Mouse (Mus musculus) embryonic facial prominence, embryonic 11.5 days (tissue): ENCODE measurements around the gene Tap2. TPM values are rescaled to one million over a fixed set of nuclear protein-coding genes. Genes with fewer than 3 reads are reported as not detected.

Experiments
- ATAC-seq: fragments of 200-750 bp; cut with Nextera tagmentation; replicated peaks from 2 replicates; pipeline ENCODE4 v1.8.0; 2017; ENCODE audit warnings: low read depth; ENCODE audit not compliant: insufficient number of reproducible peaks, low FRiP score, low TSS enrichment
- DNase-seq: peaks from one replicate; pipeline ENCODE4 v3.0.0-alpha.2; 2015; ENCODE audit warnings: low spot score
- H3K27ac ChIP-seq: fragments of 300-500 bp; sonication (generic); replicated peaks from 2 replicates; pipeline ENCODE4 v1.5.1; 2014; ENCODE audit warnings: mild to moderate bottlenecking, low read depth, low read length, control low read depth
- H3K27me3 ChIP-seq: fragments of 300-500 bp; sonication (generic); 2 replicates; pipeline ENCODE4 v1.6.1; 2014; ENCODE audit warnings: mild to moderate bottlenecking, low read length, moderate library complexity, mixed read lengths; ENCODE audit not compliant: control insufficient read depth, insufficient read depth
- H3K36me3 ChIP-seq: fragments of 300-500 bp; sonication (generic); replicated peaks from 2 replicates; pipeline ENCODE4 v1.6.1; 2014; ENCODE audit warnings: low read depth, mild to moderate bottlenecking, low read length, moderate library complexity, mixed read lengths; ENCODE audit not compliant: control insufficient read depth, insufficient read depth
- H3K4me1 ChIP-seq: fragments of 300-500 bp; sonication (generic); 2 replicates; pipeline ENCODE4 v1.6.1; 2014; ENCODE audit warnings: low read length, mixed read lengths; ENCODE audit not compliant: control insufficient read depth, insufficient read depth
- H3K4me2 ChIP-seq: fragments of 300-500 bp; sonication (generic); 2 replicates; pipeline ENCODE4 v1.6.1; 2014; ENCODE audit warnings: low read depth, mild to moderate bottlenecking, control low read depth, low read length, moderate library complexity
- H3K4me3 ChIP-seq: fragments of 300-500 bp; sonication (generic); 2 replicates; pipeline ENCODE4 v1.5.1; 2014; ENCODE audit warnings: low read depth, low read length, control low read depth
- H3K9ac ChIP-seq: fragments of 300-500 bp; sonication (generic); replicated peaks from 2 replicates; pipeline ENCODE4 v1.6.1; 2014; ENCODE audit warnings: mild to moderate bottlenecking, control low read depth, low read length
- H3K9me3 ChIP-seq: fragments of 300-500 bp; sonication (generic); replicated peaks from 2 replicates; pipeline ENCODE4 v1.6.1; 2016; ENCODE audit warnings: mild to moderate bottlenecking, low read length, inconsistent platforms, mixed read lengths; ENCODE audit not compliant: control insufficient read depth
- WGBS: fragments of 180-500 bp; shearing (Covaris S2); extraction: QIAGEN DNeasy Blood & Tissue Kit; methylation state at CpG from one replicate; pipeline ENCODE4 v1.1.7; 2014; 5-methylcytosine and 5-hydroxymethylcytosine counted together
- polyA plus RNA-seq: library from polyadenylated mRNA; unstranded; fragments of >200 nt; fragmentation: Nextera tagmentation; extraction: Ambion mirVana; gene quantifications from 2 replicates; pipeline ENCODE4 v1.2.1, GENCODE M21; 2014

Tap2 gene
- polyA plus RNA-seq, 1 experiment from 2014 or later: 0.77 TPM

DNA sequence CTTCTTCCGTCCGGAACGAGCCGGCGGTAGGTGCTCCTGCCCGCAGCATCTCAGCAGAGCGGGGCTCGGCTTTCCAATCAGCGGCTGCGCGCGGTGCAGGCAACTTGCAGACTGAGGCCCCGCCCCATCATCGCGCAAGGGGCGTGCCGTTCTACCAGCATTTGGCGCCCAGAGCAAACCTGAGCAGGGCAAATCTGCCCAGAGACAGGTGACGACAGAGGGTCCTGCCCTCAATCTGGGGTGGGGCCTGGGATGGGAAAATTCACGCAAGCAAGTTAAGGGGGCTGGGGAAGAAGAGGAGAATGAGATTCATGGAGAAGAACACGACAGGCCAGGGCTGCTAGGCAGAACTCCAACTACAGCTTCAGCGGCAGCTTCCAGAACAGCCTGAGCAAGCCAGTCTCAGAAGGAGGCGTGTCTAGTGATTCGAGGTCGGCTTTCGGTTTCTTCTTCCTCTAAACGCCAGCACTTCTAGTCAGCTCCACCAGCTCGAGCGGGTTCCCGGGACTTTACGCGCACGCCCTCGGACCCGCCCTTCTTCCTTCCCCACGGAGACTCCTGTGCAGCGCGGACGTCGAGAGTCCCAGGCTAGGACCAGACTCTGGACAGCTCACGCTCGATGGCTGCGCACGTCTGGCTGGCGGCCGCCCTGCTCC lies 15.9 kb upstream of the Tap2 start, which contains the start of the genes Tap1 and Psmb9:
Gene Tap1 (plus strand): TSS at position 293 of the 656 bp plus-strand sequence.
Gene Psmb9 (minus strand): TSS at position 504 of the 656 bp plus-strand sequence.
- peaks cover 5% of the 10 kb centered on the region; the same call in 1 of the 2 replicates for H3K4me1 ChIP-seq
- H3K4me2 ChIP-seq: peak within 1 kb of the TSS; percentile 83
- peak within 1 kb of the TSS; percentile 64 for H3K9ac ChIP-seq
- H3K36me3 ChIP-seq: no peaks in the 10 kb centered on the region
- peak within 1 kb of the TSS; percentile 42 for H3K4me3 ChIP-seq
- peak; percentile 91 for ATAC-seq
- H3K9me3 ChIP-seq: no peaks in the 10 kb centered on the region
- no peak within 1 kb of the TSS for H3K27ac ChIP-seq
- under 1% methylated on average over 46 of the region's 46 CpGs for WGBS
- H3K27me3 ChIP-seq: peaks cover 23% of the 10 kb centered on the region
- DNase-seq: peak; percentile 97

DNA sequence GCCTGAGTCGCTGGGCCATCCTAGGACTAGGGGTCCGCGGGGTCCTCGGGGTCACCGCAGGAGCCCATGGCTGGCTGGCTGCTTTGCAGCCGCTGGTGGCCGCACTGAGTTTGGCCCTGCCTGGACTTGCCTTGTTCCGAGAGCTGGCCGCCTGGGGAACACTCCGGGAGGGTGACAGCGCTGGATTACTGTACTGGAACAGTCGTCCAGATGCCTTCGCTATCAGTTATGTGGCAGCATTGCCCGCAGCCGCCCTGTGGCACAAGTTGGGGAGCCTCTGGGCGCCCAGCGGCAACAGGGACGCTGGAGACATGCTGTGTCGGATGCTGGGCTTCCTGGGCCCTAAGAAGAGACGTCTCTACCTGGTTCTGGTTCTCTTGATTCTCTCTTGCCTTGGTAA lies 15.3 kb upstream of the Tap2 start:
- H3K4me3 ChIP-seq: peak overlapping the region; percentile 42
- H3K9me3 ChIP-seq: no peaks in the 10 kb centered on the region
- peaks cover 25% of the 10 kb centered on the region for H3K27me3 ChIP-seq
- peak overlapping the region; percentile 83 for H3K4me2 ChIP-seq
- H3K27ac ChIP-seq: no peak overlapping the region
- ATAC-seq (peak; percentile 33; the same call in 1 of the 2 replicates), DNase-seq (no peak)
- no peaks in the 10 kb centered on the region for H3K36me3 ChIP-seq
- peaks cover 5% of the 10 kb centered on the region; the same call in 1 of the 2 replicates for H3K4me1 ChIP-seq
- H3K9ac ChIP-seq: peak overlapping the region; percentile 64
- WGBS: 3% methylated on average over 20 of the region's 20 CpGs

DNA sequence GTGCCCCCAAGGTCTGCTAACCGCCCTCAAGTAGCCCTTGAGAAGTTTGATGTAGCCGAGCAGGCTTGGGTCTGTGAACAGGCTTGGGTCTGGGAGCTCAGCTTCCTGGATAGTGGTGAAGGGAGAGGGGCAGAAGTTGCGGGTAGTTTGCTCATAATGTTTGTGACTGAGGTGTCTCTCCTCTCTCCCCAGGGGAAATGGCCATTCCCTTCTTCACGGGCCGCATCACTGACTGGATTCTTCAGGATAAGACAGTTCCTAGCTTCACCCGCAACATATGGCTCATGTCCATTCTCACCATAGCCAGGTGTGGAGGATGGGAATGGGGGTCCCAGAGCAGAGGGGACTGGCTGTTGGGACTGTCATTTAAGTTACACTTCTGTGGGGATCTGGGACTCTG lies 14.3 kb upstream of the Tap2 start:
- peaks cover 5% of the 10 kb centered on the region; the same call in 1 of the 2 replicates for H3K4me1 ChIP-seq
- no peak overlapping the region for H3K4me3 ChIP-seq
- DNase-seq (no peak), ATAC-seq (no peak)
- H3K9me3 ChIP-seq: no peaks in the 10 kb centered on the region
- WGBS: 63% methylated on average over 6 of the region's 6 CpGs
- no peak overlapping the region for H3K4me2 ChIP-seq
- no peaks in the 10 kb centered on the region for H3K36me3 ChIP-seq
- no peak overlapping the region for H3K27ac ChIP-seq
- peaks cover 31% of the 10 kb centered on the region for H3K27me3 ChIP-seq
- H3K9ac ChIP-seq: no peak overlapping the region

DNA sequence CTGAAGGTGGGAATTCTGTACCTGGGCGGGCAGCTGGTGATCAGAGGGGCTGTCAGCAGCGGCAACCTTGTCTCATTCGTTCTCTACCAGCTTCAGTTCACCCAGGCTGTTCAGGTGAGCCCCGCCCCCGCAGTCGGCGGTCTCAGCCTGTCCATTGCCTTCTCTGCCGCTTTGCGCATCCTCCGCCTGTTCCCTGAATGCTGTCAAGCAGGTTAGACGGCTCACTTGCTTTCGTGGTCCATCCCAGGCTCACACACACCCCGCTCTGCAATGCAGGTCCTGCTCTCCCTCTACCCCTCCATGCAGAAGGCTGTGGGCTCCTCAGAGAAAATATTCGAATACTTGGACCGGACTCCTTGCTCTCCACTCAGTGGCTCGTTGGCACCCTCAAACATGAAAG lies 10.5 kb upstream of the Tap2 start:
- peak; percentile 39 for DNase-seq
- Histone ChIP-seq H3K4me2 (no peak overlapping the region), H3K4me3 (no peak overlapping the region), H3K9me3 (no peaks in the 10 kb centered on the region), H3K36me3 (no peaks in the 10 kb centered on the region), H3K27ac (no peak overlapping the region), H3K9ac (no peak overlapping the region), H3K4me1 (peaks cover 4% of the 10 kb centered on the region; the same call in 1 of the 2 replicates), H3K27me3 (peaks cover 54% of the 10 kb centered on the region)
- ATAC-seq: no peak
- WGBS: 25% methylated on average over 16 of the region's 16 CpGs

DNA sequence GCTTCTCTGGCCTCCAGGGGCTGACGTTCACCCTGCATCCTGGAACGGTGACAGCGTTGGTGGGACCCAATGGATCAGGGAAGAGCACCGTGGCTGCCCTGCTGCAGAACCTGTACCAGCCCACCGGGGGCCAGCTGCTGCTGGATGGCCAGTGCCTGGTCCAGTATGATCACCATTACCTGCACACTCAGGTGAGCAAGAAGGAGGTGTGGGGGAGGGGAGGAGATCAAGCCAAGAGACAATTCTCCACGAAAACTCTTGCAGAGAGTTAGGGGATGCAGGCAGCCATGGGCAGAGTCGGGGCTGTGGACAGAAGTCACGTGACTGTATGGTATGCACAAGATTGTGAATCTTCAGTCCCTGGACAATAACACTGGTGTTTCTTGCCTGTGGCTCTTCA lies 9.9 kb upstream of the Tap2 start:
- Histone ChIP-seq H3K4me2 (no peak overlapping the region), H3K4me1 (no peaks in the 10 kb centered on the region; the same call in 1 of the 2 replicates), H3K4me3 (no peak overlapping the region), H3K9ac (no peak overlapping the region), H3K36me3 (no peaks in the 10 kb centered on the region), H3K27me3 (peaks cover 54% of the 10 kb centered on the region), H3K27ac (no peak overlapping the region), H3K9me3 (no peaks in the 10 kb centered on the region)
- 58% methylated on average over 8 of the region's 8 CpGs for WGBS
- DNase-seq (no peak), ATAC-seq (no peak)

DNA sequence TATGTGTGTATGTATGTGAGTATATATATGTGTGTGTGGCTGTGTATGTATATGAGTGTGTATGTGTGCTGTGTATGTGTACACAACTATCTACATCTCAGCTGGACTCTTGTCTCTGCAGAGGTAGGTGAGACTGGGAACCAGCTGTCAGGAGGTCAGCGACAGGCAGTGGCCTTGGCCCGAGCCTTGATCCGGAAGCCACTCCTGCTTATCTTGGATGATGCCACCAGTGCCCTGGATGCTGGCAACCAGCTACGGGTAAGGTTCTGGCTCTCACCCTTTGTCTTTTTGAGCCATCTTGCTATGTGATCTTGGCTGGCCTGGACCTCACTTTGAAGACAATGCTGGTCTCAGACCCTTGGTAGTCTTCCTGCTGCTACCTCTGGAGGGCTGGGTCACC lies 8.6 kb upstream of the Tap2 start:
- Histone ChIP-seq H3K36me3 (no peaks in the 10 kb centered on the region), H3K4me3 (no peak overlapping the region), H3K9ac (no peak overlapping the region), H3K4me2 (no peak overlapping the region), H3K27me3 (peaks cover 64% of the 10 kb centered on the region), H3K27ac (no peak overlapping the region), H3K9me3 (no peaks in the 10 kb centered on the region), H3K4me1 (no peaks in the 10 kb centered on the region; the same call in 1 of the 2 replicates)
- WGBS: 83% methylated on average over 4 of the region's 4 CpGs
- ATAC-seq (no peak), DNase-seq (no peak)

DNA sequence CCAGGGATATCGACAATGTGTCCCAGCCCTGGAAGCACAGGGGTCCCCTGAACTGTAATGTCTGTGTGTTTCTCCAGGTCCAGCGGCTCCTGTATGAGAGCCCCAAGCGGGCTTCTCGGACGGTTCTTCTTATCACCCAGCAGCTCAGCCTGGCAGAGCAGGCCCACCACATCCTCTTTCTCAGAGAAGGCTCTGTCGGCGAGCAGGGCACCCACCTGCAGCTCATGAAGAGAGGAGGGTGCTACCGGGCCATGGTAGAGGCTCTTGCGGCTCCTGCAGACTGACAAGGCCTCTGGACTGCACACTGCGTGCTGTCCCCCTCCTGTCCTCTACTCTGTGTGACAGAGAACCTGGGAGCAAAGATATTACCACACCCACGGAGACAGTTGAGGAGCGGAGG lies 6.8 kb upstream of the Tap2 start:
- Histone ChIP-seq H3K9ac (no peak overlapping the region), H3K4me1 (no peaks in the 10 kb centered on the region; the same call in 1 of the 2 replicates), H3K4me2 (no peak overlapping the region), H3K36me3 (no peaks in the 10 kb centered on the region), H3K27me3 (peaks cover 65% of the 10 kb centered on the region), H3K9me3 (no peaks in the 10 kb centered on the region), H3K27ac (no peak overlapping the region), H3K4me3 (no peak overlapping the region)
- DNase-seq: no peak
- 31% methylated on average over 12 of the region's 12 CpGs for WGBS
- ATAC-seq: no peak
